Mouse (Mus musculus) ES-CJ7 (cell line): ENCODE data around the gene Prnp.

Experiments
- DNase-seq: peaks from one replicate; pipeline ENCODE4 v3.0.0; 2011; ENCODE audit warnings: low read depth, low spot score

Gene Prnp

GRCm38 (mm10) chr2:131906846-131907245 is 2.9 kb upstream of the Prnp start:
- DNase-seq: no peak

GRCm38 (mm10) chr2:131907311-131907710 is 2.4 kb upstream of the Prnp start:
- DNase-seq: no peak

GRCm38 (mm10) chr2:131908351-131908861 is 1.3 kb upstream of the Prnp start:
- DNase-seq: no peak

- DNase-seq: no peak
Measured at GRCm38 (mm10) chr2:131908906-131909305, 822 bp upstream of the Prnp start.

- no peak for DNase-seq
Measured at GRCm38 (mm10) chr2:131910847-131911246, 1.1 kb downstream of the Prnp start.

GRCm38 (mm10) chr2:131911341-131911740 is 1.6 kb downstream of the Prnp start:
- no peak for DNase-seq

- DNase-seq: no peak
Measured at GRCm38 (mm10) chr2:131912526-131913258, 3.0 kb downstream of the Prnp start.

- DNase-seq: no peak
Measured at GRCm38 (mm10) chr2:131932275-131932902, 22.7 kb downstream of the Prnp start.

- no peak for DNase-seq
Measured at GRCm38 (mm10) chr2:131933013-131933412, 23.3 kb downstream of the Prnp start.

GRCm38 (mm10) chr2:131933598-131933997 is 23.9 kb downstream of the Prnp start:
- no peak for DNase-seq

- no peak for DNase-seq
Measured at GRCm38 (mm10) chr2:131934243-131934642, 24.5 kb downstream of the Prnp start.

- DNase-seq: peak; percentile 73
Measured at GRCm38 (mm10) chr2:131935390-131936105, 25.8 kb downstream of the Prnp start.

- no peak for DNase-seq
Measured at GRCm38 (mm10) chr2:131936410-131936809, 26.7 kb downstream of the Prnp start.

GRCm38 (mm10) chr2:131939404-131940111 is 29.8 kb downstream of the Prnp start:
- DNase-seq: peak; percentile 66

GRCm38 (mm10) chr2:131940506-131940905 is 30.8 kb downstream of the Prnp start:
- no peak for DNase-seq

- DNase-seq: no peak
Measured at GRCm38 (mm10) chr2:131941501-131941900, 31.8 kb downstream of the Prnp start.

GRCm38 (mm10) chr2:131944370-131944769 is 34.6 kb downstream of the Prnp start:
- no peak for DNase-seq

- DNase-seq: no peak
Measured at GRCm38 (mm10) chr2:131945225-131945624, 35.5 kb downstream of the Prnp start.

GRCm38 (mm10) chr2:131945765-131946164 is 36.0 kb downstream of the Prnp start:
- no peak for DNase-seq

- DNase-seq: no peak
Measured at GRCm38 (mm10) chr2:131946351-131946750, 36.6 kb downstream of the Prnp start.

GRCm38 (mm10) chr2:131948156-131948555 is 38.4 kb downstream of the Prnp start:
- no peak for DNase-seq
